Mouse (Mus musculus): ENCODE measurements around the gene Rpe.
"Not testable (repeated sequence)": the region's sequence is repeated elsewhere in the genome, so short reads cannot be mapped to it uniquely, and the experiment has no call there.

The Rpe gene

GRCm38 (mm10) chr1:66700693-66701575, at the start of gene Rpe:
TSS of gene Rpe (plus strand) at chr1:66700831.
- DNase-seq (ENCODE audit: low spot score): peak; percentile 94

GRCm38 (mm10) chr1:66655119-66655746, 45.4 kb upstream of the Rpe start:
- DNase-seq (ENCODE audit: low spot score): peak; percentile 59

- peak; percentile 72 for DNase-seq (ENCODE audit: low spot score)
Measured at GRCm38 (mm10) chr1:66655747-66656119, 44.9 kb upstream of the Rpe start.

GRCm38 (mm10) chr1:66671475-66671874, 29.2 kb upstream of the Rpe start:
- DNase-seq (ENCODE audit: low spot score): no peak

- DNase-seq (ENCODE audit: low spot score): no peak
Measured at GRCm38 (mm10) chr1:66672812-66673211, 27.8 kb upstream of the Rpe start.

GRCm38 (mm10) chr1:66677928-66678327, 22.7 kb upstream of the Rpe start:
- no peak for DNase-seq (ENCODE audit: low spot score)

- no peak for DNase-seq (ENCODE audit: low spot score)
Measured at GRCm38 (mm10) chr1:66678662-66679061, 22.0 kb upstream of the Rpe start.

GRCm38 (mm10) chr1:66682974-66683373, 17.7 kb upstream of the Rpe start:
- no peak for DNase-seq (ENCODE audit: low spot score)

- no peak for DNase-seq (ENCODE audit: low spot score)
Measured at GRCm38 (mm10) chr1:66691772-66692171, 8.9 kb upstream of the Rpe start.

- DNase-seq (ENCODE audit: low spot score): no peak
Measured at GRCm38 (mm10) chr1:66692308-66692707, 8.3 kb upstream of the Rpe start.

- no peak for DNase-seq (ENCODE audit: low spot score)
Measured at GRCm38 (mm10) chr1:66692780-66693392, 7.7 kb upstream of the Rpe start.

- DNase-seq (ENCODE audit: low spot score): no peak
Measured at GRCm38 (mm10) chr1:66694266-66694665, 6.4 kb upstream of the Rpe start.

- DNase-seq (ENCODE audit: low spot score): no peak
Measured at GRCm38 (mm10) chr1:66695296-66695695, 5.3 kb upstream of the Rpe start.

- not testable (repeated sequence) for DNase-seq (ENCODE audit: low spot score)
Measured at GRCm38 (mm10) chr1:66699630-66700029, 1.0 kb upstream of the Rpe start.

GRCm38 (mm10) chr1:66700149-66700692, 410 bp upstream of the Rpe start:
- DNase-seq (ENCODE audit: low spot score): no peak

- peak; percentile 6 for DNase-seq (ENCODE audit: low spot score)
Measured at GRCm38 (mm10) chr1:66701576-66701940, 927 bp downstream of the Rpe start.

GRCm38 (mm10) chr1:66702623-66703345, 2.2 kb downstream of the Rpe start:
- DNase-seq (ENCODE audit: low spot score): no peak

- DNase-seq (ENCODE audit: low spot score): no peak
Measured at GRCm38 (mm10) chr1:66704523-66704922, 3.9 kb downstream of the Rpe start.

GRCm38 (mm10) chr1:66712859-66713258, 12.2 kb downstream of the Rpe start:
- DNase-seq (ENCODE audit: low spot score): no peak

- DNase-seq (ENCODE audit: low spot score): no peak
Measured at GRCm38 (mm10) chr1:66730581-66730980, 29.9 kb downstream of the Rpe start.

GRCm38 (mm10) chr1:66768764-66769163, 68.1 kb downstream of the Rpe start:
- no peak for DNase-seq (ENCODE audit: low spot score)
